Mouse (Mus musculus): ENCODE measurements around the gene Col7a1. TPM values are rescaled to one million over a fixed set of nuclear protein-coding genes. Genes with fewer than 3 reads are reported as not detected.

The Col7a1 gene
- polyA plus RNA-seq, 1 experiment from 2014 or later: 1.1 TPM

DNA sequence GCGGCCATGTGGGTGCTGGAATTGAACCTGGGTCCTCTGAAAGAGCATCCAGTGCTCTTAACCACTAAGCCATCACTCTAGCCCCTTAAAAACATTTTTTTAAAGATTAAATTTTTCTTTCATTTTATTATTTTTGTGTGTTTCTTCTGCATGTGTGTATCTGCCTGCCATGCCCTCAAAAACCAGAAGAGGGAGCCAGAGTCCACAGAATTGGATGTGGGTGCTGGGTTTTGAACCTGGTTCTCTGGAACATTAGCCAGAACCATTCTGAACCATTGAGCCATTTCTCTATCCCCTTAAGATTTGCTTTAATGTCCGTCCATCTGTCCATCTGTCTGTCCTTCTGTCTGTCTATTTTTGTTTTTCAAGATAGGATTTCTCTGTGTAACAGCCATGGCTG, 49.8 kb downstream of the Col7a1 start:
- Histone ChIP-seq H3K27me3 (replicated peaks; ENCODE audit: control insufficient read depth, insufficient read depth, low read length) (no peaks in the 10 kb centered on the region), H3K9ac (ENCODE audit: low read length) (no peak overlapping the region), H3K4me2 (ENCODE audit: low read length) (no peak overlapping the region), H3K27ac (ENCODE audit: low read depth, low read length) (no peak overlapping the region), H3K4me1 (ENCODE audit: control insufficient read depth, insufficient read depth, low read length) (no peaks in the 10 kb centered on the region), H3K36me3 (ENCODE audit: control insufficient read depth, insufficient read depth, low read length) (0 out of 2 replicates have a peak, but pooled peaks cover 9% of the 10 kb centered on the region), H3K4me3 (ENCODE audit: low read depth, low read length) (no peak overlapping the region), H3K9me3 (replicated peaks; ENCODE audit: control insufficient read depth, low read length) (no peaks in the 10 kb centered on the region)
- ATAC-seq: no peak
- peak; percentile 38 for DNase-seq (ENCODE audit: low spot score)
- WGBS: 54% methylated on average over 2 of the region's 2 CpGs

DNA sequence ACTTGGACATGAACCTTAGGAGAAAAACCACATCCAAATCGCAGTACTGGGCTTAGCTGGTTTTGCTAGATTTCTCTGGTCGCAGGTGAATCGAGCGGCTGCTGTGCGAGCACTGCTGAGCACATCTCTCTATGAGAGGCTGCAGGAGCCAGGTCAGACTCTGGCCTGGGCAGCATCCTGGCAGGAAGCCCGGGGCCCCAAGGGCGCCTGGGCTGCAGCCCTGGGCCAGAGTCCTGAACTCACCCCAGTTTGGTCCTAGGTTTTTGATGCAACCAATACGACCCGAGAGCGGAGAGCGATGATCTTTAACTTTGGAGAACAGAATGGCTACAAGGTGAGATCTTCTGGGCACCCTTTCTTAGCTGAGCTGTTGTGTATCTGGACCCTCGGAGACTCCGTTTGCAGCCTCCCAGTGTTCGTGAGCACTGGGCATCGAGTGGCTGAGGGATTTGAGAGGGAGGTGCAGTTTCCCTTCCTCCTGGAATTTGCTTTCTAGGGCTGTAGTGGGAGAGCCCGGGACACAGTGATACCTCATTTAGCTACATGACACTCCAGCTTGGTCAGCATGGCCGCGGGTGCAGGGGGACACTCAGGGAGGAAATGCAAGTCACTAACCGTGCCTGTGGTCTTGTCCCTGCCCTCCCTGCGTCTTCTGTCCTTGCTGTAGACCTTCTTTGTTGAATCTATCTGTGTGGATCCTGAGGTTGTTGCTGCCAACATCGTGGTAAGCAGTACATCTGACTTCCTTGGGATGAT, 53.8 kb downstream of the Col7a1 start:
- H3K9me3 ChIP-seq (replicated peaks; ENCODE audit: control insufficient read depth, low read length): no peaks in the 10 kb centered on the region
- no peaks in the 10 kb centered on the region for H3K27me3 ChIP-seq (replicated peaks; ENCODE audit: control insufficient read depth, insufficient read depth, low read length)
- no peak overlapping the region for H3K4me3 ChIP-seq (ENCODE audit: low read depth, low read length)
- ATAC-seq (no peak), DNase-seq (ENCODE audit: low spot score) (no peak)
- H3K9ac ChIP-seq (ENCODE audit: low read length): no peak overlapping the region
- 0 out of 2 replicates have a peak, but pooled peaks cover 13% of the 10 kb centered on the region for H3K36me3 ChIP-seq (ENCODE audit: control insufficient read depth, insufficient read depth, low read length)
- no peak overlapping the region for H3K27ac ChIP-seq (ENCODE audit: low read depth, low read length)
- no peak overlapping the region for H3K4me2 ChIP-seq (ENCODE audit: low read length)
- 87% methylated on average over 21 of the region's 21 CpGs for WGBS
- H3K4me1 ChIP-seq (ENCODE audit: control insufficient read depth, insufficient read depth, low read length): no peaks in the 10 kb centered on the region

DNA sequence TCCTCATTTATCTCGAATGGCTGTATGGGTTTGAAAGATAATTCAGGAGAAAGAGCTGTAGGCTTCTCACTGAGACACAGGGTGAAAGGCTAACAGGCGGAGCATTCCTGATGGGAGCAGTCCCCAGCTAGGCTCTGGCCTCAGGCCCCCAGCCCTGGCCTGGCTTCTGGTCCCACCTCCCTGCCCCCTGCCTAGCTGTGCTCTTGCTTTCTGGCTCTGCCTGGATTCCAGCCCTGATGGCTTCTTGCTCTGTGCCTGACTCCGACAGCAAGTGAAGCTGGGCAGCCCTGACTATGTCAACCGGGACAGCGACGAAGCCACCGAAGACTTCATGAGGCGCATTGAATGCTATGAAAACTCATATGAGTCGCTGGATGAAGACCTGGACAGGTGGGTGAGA, 54.7 kb downstream of the Col7a1 start:
- H3K4me1 ChIP-seq (ENCODE audit: control insufficient read depth, insufficient read depth, low read length): no peaks in the 10 kb centered on the region
- 78% methylated on average over 9 of the region's 9 CpGs for WGBS
- no peaks in the 10 kb centered on the region for H3K27me3 ChIP-seq (replicated peaks; ENCODE audit: control insufficient read depth, insufficient read depth, low read length)

DNA sequence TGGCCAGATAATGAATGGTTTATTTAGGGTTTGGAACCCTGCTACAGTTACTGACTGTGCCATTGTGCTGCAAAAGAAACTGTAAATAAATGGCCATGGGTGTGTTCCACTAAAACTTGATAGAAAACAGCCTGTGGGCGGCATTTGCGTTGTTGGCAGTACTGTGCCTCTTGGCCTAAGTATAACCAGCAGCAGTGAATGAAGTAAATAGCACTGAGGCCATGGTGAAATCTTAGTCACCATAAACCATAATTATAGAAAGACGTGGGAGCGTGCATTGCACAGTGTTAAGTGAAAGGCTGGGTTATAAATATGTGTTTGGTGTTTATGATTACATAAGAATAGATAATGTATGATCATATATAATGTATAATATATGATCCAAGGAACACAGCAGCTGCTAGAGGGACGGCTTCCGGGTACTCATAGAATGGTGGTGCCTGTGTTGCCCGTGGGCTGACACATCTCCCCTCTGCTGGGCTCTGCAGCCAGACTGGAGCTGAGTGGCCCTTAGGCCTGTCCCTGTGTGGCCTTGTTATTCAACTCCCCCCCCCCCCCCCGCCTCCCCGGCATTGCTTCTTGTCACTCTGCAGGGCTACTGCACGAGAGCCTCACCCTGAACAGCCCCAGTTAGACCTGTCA, 55.7 kb downstream of the Col7a1 start:
- Histone ChIP-seq H3K4me1 (ENCODE audit: control insufficient read depth, insufficient read depth, low read length) (no peaks in the 10 kb centered on the region), H3K27ac (ENCODE audit: low read depth, low read length) (no peak overlapping the region), H3K9me3 (replicated peaks; ENCODE audit: control insufficient read depth, low read length) (no peaks in the 10 kb centered on the region), H3K4me2 (ENCODE audit: low read length) (no peak overlapping the region), H3K9ac (ENCODE audit: low read length) (no peak overlapping the region), H3K4me3 (ENCODE audit: low read depth, low read length) (no peak overlapping the region), H3K36me3 (ENCODE audit: control insufficient read depth, insufficient read depth, low read length) (0 out of 2 replicates have a peak, but pooled peaks cover 10% of the 10 kb centered on the region), H3K27me3 (replicated peaks; ENCODE audit: control insufficient read depth, insufficient read depth, low read length) (no peaks in the 10 kb centered on the region)
- WGBS: 74% methylated on average over 10 of the region's 10 CpGs
- ATAC-seq: no peak
- no peak for DNase-seq (ENCODE audit: low spot score)

More for the DNA sequence above, 54.7 kb downstream of the Col7a1 start:
- Histone ChIP-seq H3K4me3 (ENCODE audit: low read depth, low read length) (no peak overlapping the region), H3K27ac (ENCODE audit: low read depth, low read length) (no peak overlapping the region), H3K4me2 (ENCODE audit: low read length) (no peak overlapping the region), H3K9me3 (replicated peaks; ENCODE audit: control insufficient read depth, low read length) (no peaks in the 10 kb centered on the region), H3K9ac (ENCODE audit: low read length) (no peak overlapping the region), H3K36me3 (ENCODE audit: control insufficient read depth, insufficient read depth, low read length) (0 out of 2 replicates have a peak, but pooled peaks cover 10% of the 10 kb centered on the region)
- DNase-seq (ENCODE audit: low spot score) (no peak), ATAC-seq (no peak)

DNA sequence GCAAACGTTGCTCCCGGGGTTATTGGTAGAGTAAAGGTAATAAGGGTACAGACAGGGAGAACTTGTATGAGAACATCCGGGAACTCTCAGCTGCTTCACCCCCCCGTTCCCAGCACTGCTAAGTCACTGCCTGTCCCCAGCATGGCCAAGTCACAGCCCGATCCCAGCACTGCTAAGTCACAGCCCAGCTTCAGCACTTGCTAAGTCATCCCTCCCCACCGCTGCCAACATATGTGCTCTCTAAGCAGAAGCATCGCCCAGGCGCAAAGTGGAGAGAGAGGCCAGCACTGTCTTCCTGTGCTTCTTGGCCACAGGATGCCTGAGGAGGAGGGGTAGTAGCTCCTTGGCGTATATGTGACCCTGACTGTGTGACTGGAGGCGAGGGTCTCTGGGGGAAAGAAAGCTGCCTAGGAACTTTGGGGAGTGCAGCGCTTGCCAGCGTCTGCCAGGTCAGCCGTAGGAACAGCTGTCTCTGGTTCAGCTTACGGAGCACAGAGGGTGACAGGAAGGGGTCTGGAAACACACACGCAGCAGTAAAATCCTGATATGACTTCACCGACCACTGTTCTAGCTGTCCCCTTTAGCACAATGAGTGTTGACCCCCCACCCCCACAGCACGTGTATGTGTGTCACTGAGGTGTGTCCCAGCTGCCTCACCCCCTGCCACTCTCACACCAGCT, 56.4 kb downstream of the Col7a1 start:
- no peak overlapping the region for H3K4me3 ChIP-seq (ENCODE audit: low read depth, low read length)
- no peaks in the 10 kb centered on the region for H3K27me3 ChIP-seq (replicated peaks; ENCODE audit: control insufficient read depth, insufficient read depth, low read length)
- H3K9ac ChIP-seq (ENCODE audit: low read length): no peak overlapping the region
- no peak overlapping the region for H3K4me2 ChIP-seq (ENCODE audit: low read length)
- no peak for ATAC-seq
- no peak for DNase-seq (ENCODE audit: low spot score)
- no peaks in the 10 kb centered on the region for H3K9me3 ChIP-seq (replicated peaks; ENCODE audit: control insufficient read depth, low read length)
- H3K36me3 ChIP-seq (ENCODE audit: control insufficient read depth, insufficient read depth, low read length): 0 out of 2 replicates have a peak, but pooled peaks cover 10% of the 10 kb centered on the region
- WGBS: 67% methylated on average over 17 of the region's 17 CpGs
- H3K27ac ChIP-seq (ENCODE audit: low read depth, low read length): no peak overlapping the region
- H3K4me1 ChIP-seq (ENCODE audit: control insufficient read depth, insufficient read depth, low read length): no peaks in the 10 kb centered on the region

DNA sequence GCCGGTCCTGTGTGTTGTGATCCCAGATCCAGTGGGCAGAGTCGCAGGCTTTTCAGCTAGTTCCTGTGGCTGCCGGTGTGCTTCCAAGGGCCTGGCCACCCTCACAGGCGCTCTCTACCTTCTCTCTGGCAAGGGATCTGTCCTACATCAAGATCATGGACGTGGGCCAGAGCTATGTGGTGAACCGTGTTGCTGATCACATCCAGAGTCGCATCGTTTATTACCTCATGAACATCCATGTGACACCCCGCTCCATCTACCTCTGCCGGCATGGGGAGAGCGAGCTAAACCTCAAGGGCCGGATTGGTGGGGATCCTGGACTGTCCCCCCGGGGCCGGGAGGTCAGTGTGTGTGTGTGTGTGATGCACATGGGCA, 56.9 kb downstream of the Col7a1 start:
- H3K36me3 ChIP-seq (ENCODE audit: control insufficient read depth, insufficient read depth, low read length): 0 out of 2 replicates have a peak, but pooled peaks cover 10% of the 10 kb centered on the region
- no peak for ATAC-seq
- no peak overlapping the region for H3K9ac ChIP-seq (ENCODE audit: low read length)
- H3K4me2 ChIP-seq (ENCODE audit: low read length): no peak overlapping the region
- H3K27me3 ChIP-seq (replicated peaks; ENCODE audit: control insufficient read depth, insufficient read depth, low read length): no peaks in the 10 kb centered on the region
- H3K4me1 ChIP-seq (ENCODE audit: control insufficient read depth, insufficient read depth, low read length): no peaks in the 10 kb centered on the region
- 88% methylated on average over 14 of the region's 14 CpGs for WGBS
- no peak for DNase-seq (ENCODE audit: low spot score)
- no peak overlapping the region for H3K4me3 ChIP-seq (ENCODE audit: low read depth, low read length)
- H3K27ac ChIP-seq (ENCODE audit: low read depth, low read length): no peak overlapping the region
- H3K9me3 ChIP-seq (replicated peaks; ENCODE audit: control insufficient read depth, low read length): no peaks in the 10 kb centered on the region

DNA sequence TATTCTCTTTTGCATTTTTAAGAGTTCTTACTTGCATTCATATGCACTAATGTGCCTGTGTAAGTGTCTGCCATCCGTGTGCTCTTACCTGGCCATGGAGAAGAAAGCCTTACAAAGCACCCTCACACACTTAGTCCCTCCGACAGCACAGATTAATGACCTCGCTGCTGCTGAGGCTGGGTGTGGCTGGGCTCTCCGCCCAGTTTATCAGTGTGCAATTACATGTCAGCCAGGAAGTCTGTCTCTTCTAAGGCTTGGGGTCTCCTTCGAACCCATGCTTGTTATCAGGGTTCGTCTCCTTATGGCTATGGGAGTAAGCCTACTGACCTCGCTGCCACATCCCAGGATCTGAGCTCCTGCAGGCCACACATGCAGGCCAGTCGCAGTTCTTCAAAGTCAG, 62.0 kb downstream of the Col7a1 start:
- no peak overlapping the region for H3K27ac ChIP-seq (ENCODE audit: low read depth, low read length)
- DNase-seq (ENCODE audit: low spot score): no peak
- H3K27me3 ChIP-seq (replicated peaks; ENCODE audit: control insufficient read depth, insufficient read depth, low read length): no peaks in the 10 kb centered on the region
- H3K4me2 ChIP-seq (ENCODE audit: low read length): no peak overlapping the region
- H3K9ac ChIP-seq (ENCODE audit: low read length): no peak overlapping the region
- no peaks in the 10 kb centered on the region for H3K9me3 ChIP-seq (replicated peaks; ENCODE audit: control insufficient read depth, low read length)
- no peak overlapping the region for H3K4me3 ChIP-seq (ENCODE audit: low read depth, low read length)
- ATAC-seq: no peak
- 81% methylated on average over 8 of the region's 8 CpGs for WGBS
- 0 out of 2 replicates have a peak, but pooled peaks cover 4% of the 10 kb centered on the region for H3K36me3 ChIP-seq (ENCODE audit: control insufficient read depth, insufficient read depth, low read length)
- H3K4me1 ChIP-seq (ENCODE audit: control insufficient read depth, insufficient read depth, low read length): no peaks in the 10 kb centered on the region

DNA sequence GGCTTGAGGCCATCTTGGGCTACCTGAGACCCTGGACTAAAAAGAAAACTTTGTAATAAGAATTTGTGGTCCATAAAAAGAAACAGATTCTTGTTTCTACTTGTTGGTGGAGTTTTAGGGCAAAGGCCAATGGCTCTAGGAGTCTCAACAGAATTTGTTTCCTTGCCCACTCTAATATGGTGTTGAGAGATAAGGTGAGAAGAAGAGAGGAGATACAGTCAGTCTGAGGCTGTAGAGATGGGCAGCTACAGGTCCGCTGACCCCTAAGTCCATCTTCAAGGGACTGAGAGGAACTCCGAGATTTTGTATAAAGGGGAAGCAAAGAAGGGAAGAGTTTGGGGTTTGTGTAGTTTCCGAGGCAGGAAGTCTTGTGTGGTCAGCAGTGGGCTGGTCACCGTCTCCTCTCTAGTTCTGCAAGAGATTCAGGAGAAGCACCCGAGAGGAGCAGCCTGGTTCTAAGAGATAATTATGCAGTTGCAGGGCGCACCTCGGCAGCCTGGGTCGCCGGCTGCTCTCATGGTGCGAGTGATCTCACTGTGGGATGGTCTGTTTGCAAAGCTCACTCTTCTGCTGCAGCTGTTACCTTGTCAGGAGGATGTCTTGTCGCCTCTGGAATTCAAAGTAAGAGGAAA, 63.7 kb downstream of the Col7a1 start:
- ATAC-seq (no peak), DNase-seq (ENCODE audit: low spot score) (no peak)
- H3K27me3 ChIP-seq (replicated peaks; ENCODE audit: control insufficient read depth, insufficient read depth, low read length): no peaks in the 10 kb centered on the region
- H3K4me2 ChIP-seq (ENCODE audit: low read length): no peak overlapping the region
- H3K36me3 ChIP-seq (ENCODE audit: control insufficient read depth, insufficient read depth, low read length): no peaks in the 10 kb centered on the region
- no peak overlapping the region for H3K9ac ChIP-seq (ENCODE audit: low read length)
- 78% methylated on average over 11 of the region's 11 CpGs for WGBS
- H3K9me3 ChIP-seq (replicated peaks; ENCODE audit: control insufficient read depth, low read length): no peaks in the 10 kb centered on the region
- H3K27ac ChIP-seq (ENCODE audit: low read depth, low read length): no peak overlapping the region
- no peaks in the 10 kb centered on the region for H3K4me1 ChIP-seq (ENCODE audit: control insufficient read depth, insufficient read depth, low read length)
- no peak overlapping the region for H3K4me3 ChIP-seq (ENCODE audit: low read depth, low read length)

All from forebrain, embryonic 14.5 days (tissue).